Mouse (Mus musculus): ENCODE measurements around the gene Slco3a1. TPM values are rescaled to one million over a fixed set of nuclear protein-coding genes. Genes with fewer than 3 reads are reported as not detected.

Gene Slco3a1
- 1.5 to 2.9 TPM (median 1.8 TPM) in 3 replicates for total RNA-seq (2017)

- peak; percentile 69 for ATAC-seq (replicated peaks; ENCODE audit: insufficient number of reproducible peaks, low FRiP score, low TSS enrichment, poor library complexity, severe bottlenecking)
Measured at GRCm38 (mm10) chr7:74554608-74555311, at the start of gene Slco3a1. Gene Slco3a1, minus strand, starts transcription at chr7:74554780.

GRCm38 (mm10) chr7:74600996-74601395 is 46.4 kb upstream of the Slco3a1 start:
- no peak for ATAC-seq (replicated peaks; ENCODE audit: insufficient number of reproducible peaks, low FRiP score, low TSS enrichment, poor library complexity, severe bottlenecking)

DNA sequence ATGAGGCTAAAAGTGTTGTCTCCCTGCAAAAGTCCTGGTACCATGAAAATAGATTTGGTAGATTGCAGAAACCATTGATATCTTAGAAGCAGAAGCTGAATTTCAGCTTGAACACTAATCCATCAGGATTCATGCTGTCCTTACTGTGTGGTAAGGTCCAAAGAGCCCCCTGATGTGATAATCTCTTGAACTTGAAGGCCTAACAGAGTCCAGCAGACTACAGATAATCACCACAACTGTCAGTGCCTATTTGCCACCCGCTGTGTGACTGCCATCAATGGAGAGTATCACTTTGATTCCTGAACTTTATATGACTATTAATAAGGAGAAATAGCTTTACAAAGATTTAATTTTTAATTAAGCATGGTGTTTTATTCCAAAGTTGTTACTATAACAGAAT is 24.8 kb upstream of the Slco3a1 start:
- ATAC-seq (replicated peaks; ENCODE audit: insufficient number of reproducible peaks, low FRiP score, low TSS enrichment, poor library complexity, severe bottlenecking): no peak

GRCm38 (mm10) chr7:74575678-74576077 is 21.1 kb upstream of the Slco3a1 start:
- no peak for ATAC-seq (replicated peaks; ENCODE audit: insufficient number of reproducible peaks, low FRiP score, low TSS enrichment, poor library complexity, severe bottlenecking)

GRCm38 (mm10) chr7:74555416-74555815 is 836 bp upstream of the Slco3a1 start:
- peak; percentile 36; the same call in 1 of the 2 replicates for ATAC-seq (replicated peaks; ENCODE audit: insufficient number of reproducible peaks, low FRiP score, low TSS enrichment, poor library complexity, severe bottlenecking)

GRCm38 (mm10) chr7:74554041-74554561 is 479 bp downstream of the Slco3a1 start:
- ATAC-seq (replicated peaks; ENCODE audit: insufficient number of reproducible peaks, low FRiP score, low TSS enrichment, poor library complexity, severe bottlenecking): no peak

- no peak for ATAC-seq (replicated peaks; ENCODE audit: insufficient number of reproducible peaks, low FRiP score, low TSS enrichment, poor library complexity, severe bottlenecking)
Measured at GRCm38 (mm10) chr7:74553111-74553650, 1.4 kb downstream of the Slco3a1 start.

DNA sequence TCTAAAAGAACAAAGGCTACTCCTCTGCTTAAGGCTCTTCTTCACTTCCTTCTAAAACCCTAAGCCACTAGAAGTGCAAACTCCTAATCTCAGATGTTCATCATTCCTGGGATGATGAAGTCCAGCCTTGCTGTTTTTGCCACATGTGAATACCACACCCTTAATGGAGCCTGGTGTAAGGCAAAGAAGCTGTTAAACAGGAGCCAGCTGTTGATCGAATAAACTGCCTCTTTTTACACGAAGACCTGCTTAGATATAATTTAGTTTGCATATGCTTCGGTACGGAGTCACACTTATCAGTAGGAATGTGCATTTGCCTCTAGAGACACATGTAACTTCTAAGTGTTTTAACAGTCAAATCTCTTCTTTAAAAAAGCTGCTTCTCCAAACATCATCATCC is 2.0 kb downstream of the Slco3a1 start:
- ATAC-seq (replicated peaks; ENCODE audit: insufficient number of reproducible peaks, low FRiP score, low TSS enrichment, poor library complexity, severe bottlenecking): no peak

DNA sequence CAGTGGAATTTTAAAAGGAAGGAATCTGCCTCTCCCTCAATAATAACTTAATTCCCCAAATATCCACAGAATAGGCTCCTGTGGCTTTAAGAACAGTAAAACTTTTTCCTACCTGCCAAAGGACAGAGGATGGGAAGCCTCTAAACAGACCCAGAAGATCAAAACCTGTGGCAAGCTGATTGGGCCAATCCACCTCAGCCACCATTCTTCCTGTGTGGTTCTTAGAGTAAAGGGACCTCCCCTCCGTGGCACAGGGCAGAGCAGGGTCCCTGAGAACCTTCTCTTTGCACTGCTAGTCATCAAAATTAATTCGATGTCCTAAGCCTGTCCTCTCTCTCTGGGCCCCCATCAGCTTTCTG is 2.6 kb downstream of the Slco3a1 start:
- ATAC-seq (replicated peaks; ENCODE audit: insufficient number of reproducible peaks, low FRiP score, low TSS enrichment, poor library complexity, severe bottlenecking): no peak

GRCm38 (mm10) chr7:74551338-74551999 is 3.1 kb downstream of the Slco3a1 start:
- ATAC-seq (replicated peaks; ENCODE audit: insufficient number of reproducible peaks, low FRiP score, low TSS enrichment, poor library complexity, severe bottlenecking): no peak

DNA sequence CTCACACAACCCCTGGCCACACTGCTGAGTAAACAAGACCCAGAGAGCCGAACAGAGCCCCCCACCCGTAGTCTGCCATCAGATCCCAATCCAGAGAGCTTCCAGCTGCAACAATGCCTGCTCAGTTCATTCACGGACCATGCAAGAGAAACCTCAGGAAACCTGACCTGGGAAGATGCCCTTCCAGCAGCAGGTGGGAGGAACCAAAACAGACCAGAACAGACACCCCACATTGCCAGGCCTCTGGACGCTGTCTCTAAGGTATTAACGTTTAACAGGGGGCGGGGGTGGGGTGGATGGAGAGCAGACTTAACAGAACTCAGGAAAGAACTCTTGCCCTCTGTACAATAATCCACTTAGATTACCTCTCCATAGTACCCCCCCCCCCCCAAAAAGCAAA is 4.9 kb downstream of the Slco3a1 start:
- no peak for ATAC-seq (replicated peaks; ENCODE audit: insufficient number of reproducible peaks, low FRiP score, low TSS enrichment, poor library complexity, severe bottlenecking)

DNA sequence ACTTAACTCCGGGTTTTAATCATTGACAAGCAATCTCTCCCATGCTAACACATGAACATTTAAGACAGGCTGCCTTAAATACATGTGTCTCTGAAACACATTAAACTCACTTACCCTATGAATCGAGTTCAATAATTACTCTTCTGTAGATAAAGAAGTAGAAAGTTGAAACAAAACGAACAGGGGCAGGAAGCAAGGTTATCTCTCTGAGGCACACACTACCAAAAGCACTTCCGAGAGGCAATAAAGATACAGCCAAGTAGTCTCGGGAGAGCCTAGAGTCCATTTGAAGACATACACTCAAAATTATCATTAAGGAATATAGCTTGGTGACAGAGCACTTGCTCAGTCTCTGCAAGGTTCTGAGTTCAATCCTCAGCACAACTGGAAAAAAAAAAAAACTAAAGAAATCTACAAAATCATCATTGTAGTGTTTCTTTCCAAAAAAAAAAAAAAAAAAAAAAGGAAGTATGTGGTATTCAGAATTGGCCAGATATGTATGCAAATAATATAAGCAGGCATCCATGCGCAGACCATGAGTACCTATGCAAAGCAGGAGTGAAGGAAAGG is 5.5 kb downstream of the Slco3a1 start:
- no peak for ATAC-seq (replicated peaks; ENCODE audit: insufficient number of reproducible peaks, low FRiP score, low TSS enrichment, poor library complexity, severe bottlenecking)

DNA sequence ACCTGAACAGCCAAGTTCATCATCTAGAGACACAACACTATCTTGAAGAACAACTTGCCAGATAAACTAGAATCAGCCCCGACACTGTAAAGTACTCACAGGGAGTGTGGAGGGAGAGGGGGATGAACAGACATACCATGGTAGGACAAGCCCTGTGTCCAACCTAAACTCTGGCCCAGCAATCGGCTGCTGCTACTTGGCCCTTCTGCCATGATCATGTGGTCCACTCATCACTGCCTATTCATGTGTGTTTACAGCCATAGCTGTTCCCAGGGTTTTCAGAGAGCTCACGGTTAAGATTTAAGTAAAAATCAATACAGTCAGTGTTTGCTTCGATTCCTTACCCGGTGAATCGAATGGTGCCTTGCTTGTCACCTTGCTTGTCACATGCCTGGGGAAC is 7.9 kb downstream of the Slco3a1 start:
- ATAC-seq (replicated peaks; ENCODE audit: insufficient number of reproducible peaks, low FRiP score, low TSS enrichment, poor library complexity, severe bottlenecking): no peak

- no peak for ATAC-seq (replicated peaks; ENCODE audit: insufficient number of reproducible peaks, low FRiP score, low TSS enrichment, poor library complexity, severe bottlenecking)
Measured at GRCm38 (mm10) chr7:74545498-74545990, 9.0 kb downstream of the Slco3a1 start.

DNA sequence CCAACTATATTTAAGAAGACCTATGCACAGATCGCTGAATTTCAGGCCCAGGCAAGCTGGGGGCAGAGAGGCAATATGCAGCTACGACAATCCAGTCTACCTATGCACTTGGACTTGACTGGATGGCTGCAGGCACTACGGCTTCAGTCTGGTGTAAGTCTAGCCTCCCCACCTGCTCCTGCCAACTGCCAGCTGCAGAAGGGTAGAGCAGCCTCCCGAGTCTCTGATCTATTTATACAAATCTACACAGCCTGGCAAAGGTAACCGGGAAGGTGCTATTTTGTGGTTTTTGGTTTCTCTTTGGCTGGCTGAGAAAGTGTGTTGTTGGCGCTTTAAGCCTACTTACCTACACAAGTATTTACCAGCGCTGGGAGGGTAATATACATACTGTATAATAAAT is 10.3 kb downstream of the Slco3a1 start:
- ATAC-seq (replicated peaks; ENCODE audit: insufficient number of reproducible peaks, low FRiP score, low TSS enrichment, poor library complexity, severe bottlenecking): no peak

DNA sequence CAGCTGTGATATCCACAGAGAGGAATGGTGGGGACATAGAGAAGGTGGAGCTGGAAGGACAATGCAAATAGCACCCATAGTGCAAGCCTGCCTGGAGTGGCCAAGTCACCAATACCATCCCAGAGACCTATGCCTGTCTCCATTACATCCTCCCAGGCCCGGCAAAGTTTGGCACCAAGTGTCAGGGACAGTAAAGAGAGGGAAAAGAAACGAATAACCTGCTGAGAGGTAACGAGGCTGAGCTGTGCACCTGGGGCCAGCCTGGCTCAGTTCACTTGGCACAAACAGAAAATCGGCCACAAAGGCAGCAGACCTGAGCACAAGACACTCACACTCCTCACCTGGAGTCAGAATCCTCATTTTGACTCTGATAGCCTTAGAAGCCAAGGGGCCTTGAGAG is 12.6 kb downstream of the Slco3a1 start:
- ATAC-seq (replicated peaks; ENCODE audit: insufficient number of reproducible peaks, low FRiP score, low TSS enrichment, poor library complexity, severe bottlenecking): no peak

DNA sequence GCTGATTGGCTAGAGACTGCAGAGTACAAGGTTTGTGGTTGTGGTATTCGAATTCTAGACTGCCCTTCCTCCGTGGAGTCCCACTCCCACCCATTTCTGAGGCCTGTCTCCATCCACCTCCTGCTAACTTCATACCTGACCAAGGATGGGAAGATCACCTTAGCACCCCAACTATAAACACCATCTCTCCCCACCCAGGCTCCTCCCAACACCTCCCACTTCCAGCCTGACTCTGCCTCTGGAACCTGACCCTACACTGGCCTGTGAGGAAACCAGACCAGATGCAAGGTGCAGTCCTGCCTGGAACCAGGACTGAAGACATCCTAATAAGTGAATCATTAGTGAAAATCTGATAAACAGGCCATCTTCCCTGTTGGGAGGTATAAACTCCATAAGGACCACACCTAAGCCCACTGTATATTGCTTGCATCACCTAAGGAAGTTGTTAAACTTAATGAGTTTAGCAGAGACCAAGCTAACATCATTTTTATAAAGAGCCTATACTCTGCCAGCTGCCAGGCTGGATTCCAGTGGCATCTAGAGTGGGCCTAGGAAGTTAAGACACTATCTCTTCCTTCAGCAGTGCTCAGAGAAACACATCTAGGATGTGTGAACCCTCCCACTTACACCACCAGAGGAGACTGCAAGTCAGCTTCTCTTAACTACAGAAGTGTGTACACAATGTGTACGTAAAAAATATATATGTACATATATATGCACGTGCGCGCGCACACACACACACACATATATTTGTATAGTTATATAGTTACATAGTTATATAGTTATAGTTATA is 13.5 kb downstream of the Slco3a1 start:
- ATAC-seq (replicated peaks; ENCODE audit: insufficient number of reproducible peaks, low FRiP score, low TSS enrichment, poor library complexity, severe bottlenecking): no peak

DNA sequence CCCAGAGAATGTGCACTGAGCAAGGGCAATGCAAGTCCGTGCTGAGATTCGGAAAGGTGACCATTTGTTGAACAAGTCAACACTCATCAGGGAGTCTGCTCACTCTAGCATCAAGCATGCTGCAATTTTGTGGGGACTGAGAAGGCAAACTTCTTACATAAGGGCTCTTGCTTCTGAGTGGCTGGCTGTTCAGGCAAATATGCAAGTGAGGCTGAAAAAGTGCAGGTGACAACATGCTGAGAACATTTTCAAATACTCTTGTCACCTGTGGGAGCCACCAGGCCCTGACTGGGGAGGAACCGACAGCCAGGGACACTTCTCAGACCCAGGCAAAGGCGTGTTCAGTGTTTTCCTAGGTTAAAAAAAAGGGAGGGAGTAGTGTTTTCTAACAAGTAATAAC is 18.4 kb downstream of the Slco3a1 start:
- ATAC-seq (replicated peaks; ENCODE audit: insufficient number of reproducible peaks, low FRiP score, low TSS enrichment, poor library complexity, severe bottlenecking): no peak
